Mouse (Mus musculus): ENCODE measurements at regions not wholly inside any gene's neighbourhood (a gene's known extent, or its start where the extent isn't known, plus 50 kb on each side); places are given as distances from the start of the nearest gene placed in this dataset.
A peak's percentile ranks its signal among the peaks of the same experiment; 100 is the strongest.
"Not testable (repeated sequence)": the region's sequence is repeated elsewhere in the genome, so short reads cannot be mapped to it uniquely, and the experiment has no call there.

DNA sequence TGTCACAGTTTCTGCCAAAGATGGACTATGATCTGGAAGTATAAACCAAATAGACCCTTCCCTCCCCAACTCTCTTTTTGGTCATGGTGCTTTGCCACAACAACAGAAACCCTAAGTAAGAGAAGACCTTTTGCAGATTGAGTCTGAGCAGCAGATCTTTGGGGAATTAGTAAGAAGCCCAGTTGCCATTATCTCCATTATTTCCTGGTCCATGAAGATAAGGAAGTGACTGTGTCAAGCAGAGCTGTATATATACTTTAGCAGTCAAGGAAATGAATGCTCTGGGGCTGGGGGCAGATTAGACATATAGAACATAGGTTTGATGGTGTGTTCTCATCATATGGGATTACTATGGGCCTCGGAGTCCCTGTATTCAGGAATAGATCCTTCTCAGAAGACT is 117.8 kb upstream of the C9orf72 start:
- no peak for DNase-seq

DNA sequence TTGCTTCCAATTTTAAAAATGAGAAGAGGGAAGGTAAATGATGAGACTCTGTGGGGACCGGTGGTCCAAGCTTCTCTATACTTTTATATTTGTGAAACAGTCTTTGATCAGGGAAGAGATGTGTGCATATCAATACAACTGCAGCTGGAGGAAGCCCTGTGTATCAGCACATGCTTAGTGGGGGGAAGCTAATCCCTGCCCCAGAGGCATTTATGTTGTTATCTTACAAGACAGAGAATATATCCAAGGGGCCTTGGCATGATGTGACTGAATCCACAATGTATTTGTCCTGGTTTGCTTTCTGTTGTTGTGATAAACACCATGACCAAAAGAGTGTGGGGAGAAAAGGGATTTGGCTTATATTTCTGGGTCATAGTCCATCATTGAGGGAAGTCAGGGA is 105.2 kb upstream of the C9orf72 start:
- no peak for DNase-seq

- DNase-seq: no peak
Observed at GRCm38 (mm10) chr4:35325300-35325699, 99.3 kb upstream of the C9orf72 start.

DNA sequence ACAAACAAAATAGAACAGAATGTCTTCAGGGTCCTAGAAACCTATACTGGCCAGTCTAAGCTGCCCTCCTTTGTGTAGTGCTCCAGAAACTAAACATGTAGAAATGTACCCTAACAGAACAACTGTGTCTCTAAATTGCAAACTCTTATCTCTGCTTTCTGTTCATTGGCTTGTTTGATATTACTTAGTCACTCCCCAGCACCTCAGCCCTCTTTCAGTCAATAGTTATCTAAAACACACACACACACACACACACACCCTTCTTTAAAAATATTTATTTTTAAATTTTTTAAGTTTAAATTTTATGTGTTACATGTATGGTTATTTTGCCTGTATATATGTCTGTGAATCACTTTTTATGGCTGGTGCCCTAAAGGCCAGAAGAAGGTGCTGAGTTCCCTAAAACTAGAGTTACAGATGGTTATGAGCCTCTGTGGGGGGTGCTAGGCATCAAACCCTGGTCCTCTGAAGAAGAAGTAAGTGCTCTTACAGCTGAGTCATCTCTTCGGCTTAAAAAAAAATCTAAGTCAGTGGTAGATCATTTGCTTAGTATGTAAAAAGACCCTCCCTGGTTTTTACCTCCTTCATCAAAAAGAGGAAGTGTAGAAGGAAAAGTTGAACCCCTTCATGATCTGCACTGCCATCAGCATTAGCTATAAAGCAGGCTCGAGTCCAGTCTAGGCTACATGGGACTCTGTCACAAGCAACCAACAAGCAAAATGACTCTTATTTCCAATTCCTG is 96.6 kb upstream of the C9orf72 start:
- DNase-seq: no peak

DNA sequence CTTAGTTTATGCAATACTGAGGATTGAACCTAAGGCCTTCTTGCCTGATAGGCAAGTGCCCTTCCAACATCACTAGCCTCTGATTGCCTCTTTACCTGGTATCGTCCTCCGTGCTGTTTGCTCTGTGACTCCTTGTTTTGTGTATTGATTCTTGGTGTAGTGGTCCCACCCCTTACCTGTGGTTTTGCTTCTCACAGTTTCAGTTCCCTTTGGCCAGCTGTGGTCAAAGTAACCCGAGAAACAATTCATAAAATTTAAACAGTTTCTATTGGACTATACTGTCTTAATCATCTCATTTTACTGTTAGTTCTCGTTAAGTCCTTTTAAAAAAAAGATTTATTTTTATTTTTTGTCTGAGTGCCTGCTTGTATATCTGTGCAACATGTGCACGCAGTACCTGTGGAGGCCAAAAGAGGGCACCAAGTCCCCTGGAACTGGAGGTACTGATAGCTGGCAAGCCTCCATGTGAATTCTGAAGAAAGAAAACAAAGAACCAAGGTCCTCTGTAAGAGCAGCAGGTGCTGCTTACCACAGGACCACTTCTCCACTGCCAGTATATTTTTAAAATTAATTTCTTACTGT is 84.5 kb upstream of the C9orf72 start:
- peak; percentile 5 for DNase-seq

- DNase-seq: no peak
Observed at GRCm38 (mm10) chr4:35308221-35308620, 82.2 kb upstream of the C9orf72 start.

DNA sequence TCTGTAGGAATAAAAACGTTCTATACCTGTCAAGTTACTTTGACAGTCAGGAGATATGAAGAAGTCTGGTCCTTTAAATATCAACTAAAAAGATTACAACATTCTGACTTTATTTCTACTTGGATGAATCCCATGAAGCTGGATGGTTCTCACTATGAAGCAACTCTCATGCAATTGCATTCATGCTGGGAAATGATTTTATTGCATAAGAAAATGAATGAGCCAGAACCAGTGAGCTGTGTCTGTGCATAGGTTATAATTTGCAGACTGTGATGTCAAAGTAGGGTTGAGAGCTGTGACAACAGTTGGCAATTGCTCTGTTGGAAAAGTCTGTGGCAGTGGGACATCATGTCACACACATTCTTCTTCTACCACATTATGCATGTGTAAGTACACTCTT is 79.2 kb upstream of the C9orf72 start:
- no peak for DNase-seq

GRCm38 (mm10) chr4:35300848-35301247 is 74.9 kb upstream of the C9orf72 start:
- DNase-seq: no peak

DNA sequence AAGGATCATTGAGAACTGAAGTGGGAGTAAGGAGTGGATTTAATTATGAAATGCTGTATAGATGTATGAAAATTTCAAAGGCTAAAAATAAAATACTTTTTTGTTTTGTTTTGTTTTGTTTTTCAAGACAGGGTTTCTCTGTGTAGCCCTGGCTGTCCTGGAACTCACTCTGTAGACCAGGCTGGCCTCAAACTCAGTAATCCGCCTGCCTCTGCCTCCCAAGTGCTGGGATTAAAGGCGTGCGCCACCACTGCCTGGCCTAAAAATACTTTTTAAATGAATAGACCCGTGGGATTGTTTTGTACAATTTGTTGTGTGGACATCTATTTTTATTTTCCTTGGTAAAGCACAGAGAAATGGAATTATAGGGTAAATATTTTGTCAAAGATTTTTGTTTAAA is 74.4 kb upstream of the C9orf72 start:
- not testable (repeated sequence) for DNase-seq

- no peak for DNase-seq
Observed at GRCm38 (mm10) chr4:35284611-35285010, 58.6 kb upstream of the C9orf72 start.

Measured in cerebellum, adult 9-10 months (tissue).